Mouse (Mus musculus) right cerebral cortex, postnatal 25 days (tissue): Measurements from ENCODE around the gene Prm1.

ENCODE experiments used
- DNase-seq: peaks from one replicate; pipeline ENCODE4 v3.0.0; 2022

Prm1 gene

DNA sequence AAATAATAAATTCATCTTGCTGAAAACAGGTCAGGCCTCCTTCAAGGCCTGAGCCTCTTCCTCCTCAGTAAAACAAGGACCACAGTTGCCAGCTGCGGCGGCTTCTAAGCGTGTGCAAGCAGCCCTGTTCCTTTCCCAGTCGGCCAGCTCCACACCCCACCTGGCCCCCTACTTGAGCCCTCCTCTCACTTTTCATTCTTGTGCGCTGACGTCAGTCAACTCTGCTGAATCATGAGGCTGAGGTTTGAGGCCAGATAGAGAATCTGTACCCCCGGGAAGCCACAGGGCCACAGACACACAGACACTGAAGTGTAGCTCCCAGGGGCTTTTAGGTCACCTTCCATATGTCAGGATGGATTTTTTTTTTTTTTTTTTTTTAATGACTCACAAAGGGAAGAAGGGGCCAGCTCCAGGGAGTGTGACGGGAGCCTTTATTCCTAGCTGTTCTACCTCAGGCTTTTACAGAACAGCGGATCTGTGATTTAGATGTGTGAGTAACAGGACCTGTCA, 23.7 kb downstream of the Prm1 start:
- DNase-seq: no peak

DNA sequence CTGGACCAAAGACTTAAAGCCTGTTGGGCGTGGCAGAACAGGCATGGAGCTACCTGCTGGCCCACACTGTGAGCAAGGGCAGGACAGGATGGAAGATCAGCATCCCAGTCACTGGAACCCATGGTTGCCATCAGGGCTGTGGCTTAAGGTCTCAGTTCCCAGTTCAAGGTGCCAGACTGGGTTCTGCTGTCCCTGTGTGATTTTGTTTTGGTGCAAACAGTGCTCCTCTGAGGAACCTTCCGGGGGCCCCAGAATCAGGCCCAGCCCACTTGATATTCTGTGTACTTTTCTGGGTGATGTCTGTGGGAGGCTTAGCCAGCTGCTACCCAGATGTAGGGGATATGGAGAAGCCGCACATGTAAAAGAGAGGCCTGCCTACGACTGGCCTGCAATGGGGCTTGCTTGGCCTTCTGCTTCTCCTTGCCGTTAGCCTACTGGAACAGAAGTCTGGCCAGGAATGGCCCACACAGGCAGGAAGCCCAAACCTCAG, 25.0 kb downstream of the Prm1 start:
- DNase-seq: no peak

DNA sequence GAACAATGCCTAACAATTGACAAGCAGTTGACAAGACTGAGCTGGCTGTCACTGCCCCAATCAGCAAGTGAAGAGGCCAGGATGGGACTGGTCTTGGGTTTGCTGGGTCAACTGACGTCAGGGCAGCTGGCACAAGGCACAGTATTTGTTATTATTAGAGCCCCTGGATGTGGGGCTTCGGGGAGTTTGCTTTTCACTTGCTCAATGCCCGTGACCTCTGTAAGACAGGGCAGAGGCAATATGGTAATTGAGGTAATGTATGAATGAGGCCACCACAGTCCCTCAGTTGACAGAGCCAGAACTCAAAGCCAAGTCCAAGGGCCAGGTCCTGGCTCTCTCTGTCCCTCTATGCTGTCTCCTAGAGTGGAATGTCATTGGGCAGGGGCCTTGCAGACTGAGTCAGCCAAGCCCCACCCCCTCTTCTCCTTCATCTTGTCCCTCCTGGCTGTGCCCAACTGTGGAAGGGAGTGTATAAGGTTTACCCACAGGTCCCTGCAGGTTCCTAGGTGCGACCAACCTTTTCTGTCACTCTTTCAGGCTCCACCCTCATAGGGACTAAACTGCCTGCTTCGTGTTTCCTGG, 28.0 kb downstream of the Prm1 start:
- no peak for DNase-seq

DNA sequence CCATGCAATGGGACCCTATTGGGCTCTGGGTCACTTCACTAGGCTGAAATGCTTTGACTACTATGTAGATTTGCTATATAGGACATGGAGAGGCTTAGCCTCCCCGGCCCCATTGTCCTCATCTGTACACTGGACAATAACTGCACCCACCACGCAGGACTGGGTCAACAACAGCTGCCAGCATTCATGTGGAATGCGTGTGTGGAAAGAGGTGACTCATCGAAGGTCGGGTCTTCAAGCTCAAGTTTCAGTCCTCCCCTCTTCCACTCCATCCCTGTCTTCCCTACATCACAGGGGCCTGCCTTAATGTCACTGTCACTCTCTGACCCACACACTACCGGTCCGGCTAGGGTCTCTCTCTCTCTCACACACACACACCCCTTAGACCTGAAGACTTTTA, 29.3 kb downstream of the Prm1 start:
- no peak for DNase-seq

DNA sequence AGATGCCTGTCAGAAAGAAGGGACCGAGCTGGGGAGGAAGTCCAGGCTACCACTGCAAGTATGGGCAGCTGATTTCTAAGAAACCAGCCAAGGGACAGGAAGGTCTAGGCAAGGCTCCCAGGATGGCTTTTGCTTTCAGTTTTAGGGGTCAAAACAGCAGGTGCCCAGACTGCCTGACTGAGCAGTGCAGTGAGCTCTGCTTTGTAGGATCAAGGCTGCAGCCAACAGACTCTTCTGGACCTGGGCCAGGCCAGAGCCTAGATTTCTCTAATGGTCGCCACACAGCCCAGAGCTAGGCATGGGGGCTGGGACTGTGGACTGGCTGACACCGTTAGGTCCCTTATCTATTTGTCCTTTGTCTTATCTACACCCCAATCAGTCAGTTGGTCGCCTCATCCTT, 30.9 kb downstream of the Prm1 start:
- no peak for DNase-seq

DNA sequence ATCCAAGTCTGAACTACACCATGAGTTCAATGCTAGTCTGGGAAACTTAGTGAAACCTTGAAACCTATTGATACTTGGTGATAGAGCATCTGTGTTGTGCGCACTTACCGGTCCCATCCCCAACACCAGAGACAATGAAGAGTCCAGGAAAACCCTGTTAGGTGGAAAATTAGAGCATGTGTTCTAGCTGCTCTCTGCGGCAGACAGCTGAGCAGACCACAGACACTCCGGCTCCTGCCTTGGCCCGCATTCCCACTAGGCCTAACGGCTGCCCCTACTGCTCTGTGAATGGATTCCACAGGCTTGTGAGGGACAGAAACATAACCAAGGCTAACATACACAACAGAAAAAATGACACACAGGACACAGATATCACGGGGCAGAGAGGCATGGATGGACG, 32.1 kb downstream of the Prm1 start:
- DNase-seq: no peak

DNA sequence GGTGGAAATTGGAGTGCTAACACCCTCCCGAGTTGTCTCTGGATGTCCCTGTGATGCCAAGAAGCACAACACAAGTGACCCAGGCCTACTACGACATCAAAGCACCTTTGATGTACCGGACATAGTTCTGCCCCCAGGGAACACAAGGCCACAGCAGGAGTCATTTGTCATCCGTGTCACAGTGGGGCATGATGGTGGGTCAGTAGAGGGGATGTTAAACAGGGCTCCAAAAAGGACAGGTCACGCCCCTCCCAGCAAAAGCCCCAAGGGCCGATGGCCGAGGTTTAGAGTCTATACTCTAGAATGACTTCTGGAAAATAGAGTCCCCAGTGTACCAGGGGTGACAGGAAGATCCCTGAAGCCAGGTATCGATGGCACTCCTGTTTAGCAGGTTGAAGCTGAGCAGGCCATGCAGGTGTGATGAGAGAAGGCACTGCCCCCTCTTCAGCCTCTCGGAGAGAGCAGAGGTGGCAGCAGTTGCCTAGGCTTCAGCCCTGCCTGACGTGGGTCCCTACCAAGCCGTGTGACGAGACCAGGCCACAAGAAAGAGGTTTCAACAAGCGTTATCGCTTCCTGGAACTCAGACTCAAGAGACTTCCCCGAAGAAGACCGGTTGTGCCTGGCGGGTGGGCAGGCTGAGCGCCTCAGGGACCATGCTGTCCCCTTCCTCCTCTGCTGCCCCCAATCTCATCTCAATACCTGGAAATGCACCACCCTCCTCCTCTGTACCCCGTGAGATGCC, 33.7 kb downstream of the Prm1 start:
- DNase-seq: no peak

DNA sequence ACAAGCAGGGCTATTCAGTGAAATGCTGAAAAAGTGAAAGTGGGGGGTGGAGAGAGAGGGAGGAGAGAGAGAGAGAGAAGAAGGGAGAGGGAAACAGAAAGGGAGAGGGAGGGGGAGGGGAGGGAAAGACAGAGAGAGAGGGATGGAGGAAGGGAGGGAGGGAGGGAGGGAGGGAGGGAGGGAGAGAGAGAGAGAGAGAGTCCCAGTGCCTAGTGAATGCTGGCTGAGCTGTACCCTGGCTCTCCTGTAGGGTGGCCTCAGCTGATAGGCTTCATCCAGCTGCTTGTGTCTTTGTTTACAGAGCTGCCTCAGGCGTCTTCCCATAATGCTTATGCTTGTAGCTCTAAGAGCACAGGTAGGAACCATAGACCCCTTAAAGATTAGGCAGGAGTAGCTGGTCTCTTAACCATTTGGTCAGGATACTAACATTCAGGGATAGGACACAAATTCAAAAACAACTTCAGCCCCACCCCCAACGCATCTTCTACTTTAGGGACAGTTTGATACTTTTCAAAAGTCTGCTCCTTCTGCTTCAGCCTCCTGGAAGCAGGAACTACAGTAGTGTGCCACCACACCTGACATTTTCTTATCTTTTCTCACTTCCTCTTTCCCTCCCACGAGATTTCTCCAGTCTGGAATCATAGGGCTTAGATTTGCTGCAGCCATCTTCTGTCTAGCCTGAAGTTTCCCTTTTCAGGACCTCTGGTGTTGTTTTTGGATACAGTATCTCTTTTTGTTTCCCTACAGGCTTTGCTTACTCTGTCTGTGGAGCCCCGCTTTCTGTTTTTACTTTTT, 34.9 kb downstream of the Prm1 start:
- DNase-seq: no peak

DNA sequence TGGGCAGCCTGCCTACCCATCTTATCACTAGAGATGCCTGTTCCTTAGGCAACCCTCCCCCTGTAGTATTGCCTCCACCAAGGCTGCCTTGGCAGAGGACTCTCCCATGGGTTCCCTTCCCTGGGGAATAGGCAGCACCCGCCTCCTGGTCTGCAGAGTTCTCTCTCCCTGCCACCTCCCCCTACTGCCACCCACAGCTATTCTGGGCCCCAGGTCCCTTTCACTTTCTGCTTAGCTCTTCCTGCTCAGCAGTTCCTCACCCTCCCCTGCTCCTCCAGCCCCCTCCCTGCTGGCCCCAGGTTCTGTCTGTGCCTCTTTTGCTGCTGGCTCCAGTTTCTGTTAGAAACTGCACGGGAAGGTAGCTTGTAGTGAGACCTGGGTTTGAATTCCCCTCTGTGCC, 36.0 kb downstream of the Prm1 start:
- DNase-seq: peak; percentile 31

DNA sequence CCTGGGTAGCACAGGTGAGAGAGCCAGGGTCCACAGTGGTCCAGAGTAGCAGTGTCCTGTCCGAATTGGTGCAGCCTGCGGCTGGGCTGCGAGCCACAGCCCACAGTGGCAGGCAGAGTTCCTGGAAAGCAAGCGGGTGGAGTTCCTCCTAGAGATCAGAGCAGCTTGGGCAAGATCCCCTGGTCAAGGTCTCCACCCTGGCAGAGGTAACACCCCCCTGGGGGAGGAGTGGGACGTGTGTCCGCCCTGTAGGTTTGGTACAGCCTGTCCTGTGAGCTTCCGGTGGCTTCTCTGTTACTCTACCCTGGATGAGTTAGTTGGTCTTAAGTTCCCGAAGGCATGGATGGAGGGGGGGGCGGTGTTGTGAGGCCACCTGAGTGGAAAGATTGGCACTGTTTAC, 36.8 kb downstream of the Prm1 start:
- DNase-seq: no peak

DNA sequence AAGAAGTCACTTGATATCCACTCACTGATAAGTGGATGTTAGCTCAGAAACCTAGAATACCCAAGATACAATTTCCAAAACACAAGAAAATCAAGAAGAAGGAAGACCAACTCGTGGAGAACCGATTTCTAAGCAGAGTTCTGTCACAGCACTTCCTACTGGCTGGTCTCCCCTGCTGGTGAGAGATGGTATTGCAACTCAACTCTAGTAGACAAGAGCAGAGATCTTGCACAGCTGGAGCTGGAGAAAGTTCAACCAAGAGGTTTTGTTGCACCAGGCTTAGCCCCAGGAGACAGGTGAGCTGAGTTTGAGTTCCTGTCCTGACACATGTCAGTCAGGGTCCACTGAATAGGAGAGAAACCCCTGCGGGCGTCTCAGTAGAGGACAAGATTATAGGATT, 38.5 kb downstream of the Prm1 start:
- DNase-seq: no peak

DNA sequence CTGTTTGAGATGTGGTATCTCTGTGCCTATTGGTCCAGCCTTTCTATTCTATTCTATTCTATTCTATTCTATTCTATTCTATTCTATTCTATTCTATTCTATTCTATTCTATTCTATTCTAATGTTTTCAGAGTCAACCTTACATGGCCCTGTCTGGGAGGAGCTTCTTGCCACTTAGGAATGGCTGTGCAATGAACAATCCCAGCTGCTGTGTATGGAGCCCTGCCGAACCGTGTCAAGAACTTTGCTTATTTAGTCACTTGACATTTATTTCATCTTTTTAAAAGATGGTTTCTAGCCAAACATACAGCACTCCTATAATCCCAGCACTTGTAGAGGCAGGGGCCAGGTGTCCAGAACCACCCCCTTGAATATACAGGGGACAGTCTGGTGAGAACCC, 41.3 kb downstream of the Prm1 start:
- no peak for DNase-seq

DNA sequence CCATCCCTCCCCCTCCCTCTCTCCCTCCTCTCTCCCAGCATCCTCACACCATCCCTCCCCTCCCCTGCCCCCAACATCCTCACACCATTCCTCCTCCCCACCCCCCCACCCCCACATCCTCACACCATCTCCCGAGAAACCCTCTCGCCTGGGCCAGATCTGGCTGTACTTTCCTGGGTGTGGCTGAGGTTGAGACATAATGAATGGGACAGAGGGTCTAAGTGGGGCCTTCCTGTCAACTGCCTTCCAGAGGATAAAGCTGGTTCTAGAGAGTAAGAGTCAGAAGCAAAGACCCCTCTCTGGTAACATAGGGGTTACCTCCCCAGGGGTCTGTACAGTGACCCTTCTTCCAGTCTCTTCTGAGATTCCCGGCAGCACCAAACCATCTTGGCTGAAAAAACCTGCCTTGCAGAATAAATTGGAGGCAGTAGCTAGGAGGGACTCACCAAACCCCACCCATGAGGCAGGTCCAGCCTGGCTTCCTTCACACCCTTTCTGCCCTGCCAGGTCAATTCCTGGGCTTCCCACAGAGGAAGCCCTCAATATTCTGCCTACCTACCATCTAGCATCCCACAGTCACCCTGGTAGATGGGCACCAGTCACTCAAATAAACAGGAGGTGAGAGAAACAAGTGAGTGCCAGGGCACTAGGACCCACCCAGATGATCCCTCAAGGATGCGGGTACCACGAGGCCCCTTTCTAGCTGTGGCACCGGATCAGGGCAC, 41.9 kb downstream of the Prm1 start:
- DNase-seq: no peak

DNA sequence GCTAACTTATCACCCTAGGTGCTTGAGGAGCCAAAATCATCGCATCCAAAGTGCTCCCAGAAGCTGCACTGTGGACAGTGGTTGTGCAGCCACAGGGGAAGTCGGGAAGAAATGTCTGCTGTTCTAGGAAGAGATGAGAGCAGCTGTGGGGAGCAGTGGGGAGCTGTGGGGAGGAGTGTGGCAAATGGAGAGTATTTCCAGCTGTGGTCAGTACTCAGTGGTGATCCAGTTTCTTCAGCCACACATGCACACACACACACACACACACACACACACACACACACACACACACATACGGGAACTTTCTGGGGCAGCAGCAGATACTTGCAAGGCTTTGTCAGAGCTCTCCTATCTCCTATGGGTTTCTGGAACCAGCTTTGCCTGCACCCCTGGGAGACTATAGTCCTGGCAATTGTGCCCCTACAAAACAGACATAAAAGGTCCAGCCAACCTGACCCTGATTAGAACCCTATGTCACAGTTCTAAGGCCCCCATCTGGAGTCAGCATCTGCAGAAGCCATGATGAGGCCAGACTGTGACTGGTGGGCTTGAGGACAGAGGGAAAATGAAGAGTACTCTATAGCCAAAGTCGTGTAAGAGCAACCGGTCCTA, 43.0 kb downstream of the Prm1 start:
- no peak for DNase-seq

DNA sequence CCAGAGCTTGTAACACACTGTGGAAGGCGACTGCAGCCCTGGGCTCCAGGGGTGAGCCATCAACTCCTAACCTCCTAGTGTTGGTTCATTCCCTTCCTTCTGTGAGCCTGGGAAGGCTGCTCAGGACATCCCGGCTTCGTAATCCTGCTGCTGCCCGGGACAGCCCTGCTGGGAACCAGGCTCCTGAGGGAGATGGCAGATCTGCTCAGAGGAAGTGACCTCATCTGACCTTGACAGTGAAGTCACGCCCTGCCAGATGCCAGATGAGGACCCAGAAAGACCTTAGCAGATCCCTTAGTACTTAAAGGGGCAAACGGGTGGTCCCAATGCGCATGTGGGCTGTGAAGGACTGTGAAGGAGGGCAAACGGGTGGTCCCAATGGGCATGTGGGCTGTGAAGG, 44.5 kb downstream of the Prm1 start:
- DNase-seq: no peak

DNA sequence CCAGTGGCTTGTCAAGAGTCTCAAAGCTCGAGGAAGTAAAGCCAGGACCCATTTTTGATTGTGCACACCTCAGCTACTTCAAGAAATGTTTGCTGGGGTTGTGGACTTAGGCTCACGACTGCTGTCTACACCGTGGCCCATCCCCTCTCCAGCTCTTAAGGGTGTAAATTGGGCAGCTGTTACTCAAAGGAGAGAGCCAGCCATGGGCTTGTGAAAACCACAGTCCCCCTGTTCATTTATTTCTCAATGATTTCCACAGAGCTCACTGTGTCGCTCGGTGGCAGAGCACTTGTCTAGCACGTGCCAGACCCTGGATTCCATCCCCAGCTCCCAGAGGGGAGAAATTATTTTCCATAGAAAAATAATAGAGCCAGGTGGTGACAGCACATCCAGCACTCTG, 49.5 kb downstream of the Prm1 start:
- DNase-seq: no peak

DNA sequence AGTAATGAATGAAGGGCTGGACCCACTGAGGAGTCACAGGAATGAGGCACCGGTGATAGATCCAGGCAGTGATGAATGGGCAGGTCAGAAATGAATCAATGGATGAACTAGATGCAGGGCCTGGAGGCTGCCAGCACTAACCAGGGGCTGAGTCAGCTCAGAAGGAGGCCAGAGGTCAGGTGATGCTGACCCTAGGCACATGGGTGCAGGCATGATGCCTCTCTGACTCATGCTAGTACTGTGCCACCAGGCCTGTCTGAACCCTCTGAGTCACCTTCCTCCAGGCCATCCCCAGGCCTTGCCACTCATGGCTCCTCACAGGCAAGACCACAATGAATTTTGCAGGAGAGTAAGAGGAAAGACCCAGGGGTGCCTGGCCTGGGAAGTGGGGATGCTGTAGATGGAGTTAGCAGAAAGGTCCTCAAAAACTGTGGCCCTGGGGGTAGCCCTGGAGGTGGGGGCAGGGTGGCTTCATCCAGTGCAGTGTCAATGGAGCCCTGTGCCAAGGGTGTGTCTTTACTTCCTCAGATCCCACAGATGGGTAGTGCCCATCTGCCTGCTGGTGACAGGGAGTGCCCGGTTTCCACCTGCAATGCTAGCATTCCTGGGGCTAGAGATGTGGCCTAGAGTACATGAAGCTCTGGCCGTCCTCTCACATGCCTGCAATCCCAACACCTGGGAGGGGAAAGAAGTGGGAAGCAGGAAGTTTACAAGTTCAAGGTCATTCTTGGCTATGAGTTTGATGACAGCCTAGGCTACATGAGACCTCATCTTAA, 50.9 kb downstream of the Prm1 start:
- DNase-seq: no peak

DNA sequence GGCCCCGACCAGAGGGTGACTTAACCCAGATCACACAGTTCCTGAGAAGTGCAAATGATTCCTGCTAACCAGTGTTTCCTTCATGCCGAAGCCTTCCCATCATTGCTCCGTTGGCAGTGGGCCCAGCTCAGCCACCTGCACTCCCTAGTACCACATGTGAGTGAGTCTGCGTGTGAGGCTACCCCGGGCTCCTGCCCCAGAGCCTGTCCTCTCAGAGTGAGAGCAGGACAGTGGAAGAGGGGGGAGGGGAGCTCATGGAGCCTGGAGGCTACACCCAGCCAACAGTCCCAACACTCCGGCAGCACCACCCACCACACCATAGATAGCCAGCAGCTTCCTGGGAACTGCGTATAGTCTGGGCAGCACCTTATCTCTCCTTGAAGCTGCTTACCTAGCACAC, 55.8 kb downstream of the Prm1 start:
- peak; percentile 32 for DNase-seq

DNA sequence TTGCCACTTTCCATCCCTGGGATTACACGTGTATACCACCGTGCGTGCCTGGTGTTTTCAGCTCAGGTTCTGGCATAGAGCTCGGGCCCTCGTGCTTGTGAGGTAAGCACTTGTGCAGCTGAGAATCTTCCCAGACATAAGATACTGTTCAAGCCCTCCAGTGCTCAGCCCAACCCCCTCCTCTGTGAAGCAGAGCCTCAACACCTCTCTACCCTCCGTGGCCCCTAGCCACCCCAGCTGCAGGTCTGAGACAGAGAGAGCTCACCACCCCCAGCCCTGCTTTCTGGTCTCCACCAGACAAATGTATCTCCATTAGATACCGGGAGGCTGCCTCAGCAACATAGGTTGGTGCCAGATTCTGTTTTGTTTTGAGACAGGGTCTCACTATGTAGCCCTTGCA, 56.4 kb downstream of the Prm1 start:
- DNase-seq: no peak
